Mouse (Mus musculus) myocyte (in vitro differentiated cells): ENCODE results near the gene Dysf. TPM values are rescaled to one million over a fixed set of nuclear protein-coding genes. Genes with fewer than 3 reads are reported as not detected.

Experiments
- H3K27me3 ChIP-seq: one replicate; pipeline ENCODE4 v1.6.1; 2011; ENCODE audit not compliant: control insufficient read depth, insufficient read depth, insufficient read length
- H3K36me3 ChIP-seq: one replicate; pipeline ENCODE4 v1.6.1; 2011; ENCODE audit not compliant: control insufficient read depth, insufficient read depth
- H3K4me2 ChIP-seq: one replicate; pipeline ENCODE4 v1.6.1; 2011; ENCODE audit warnings: low read depth, control low read depth
- H3K4me3 ChIP-seq: one replicate; pipeline ENCODE4 v1.5.1; 2011; ENCODE audit warnings: mild to moderate bottlenecking, control low read depth, moderate library complexity
- H3K79me2 ChIP-seq: one replicate; pipeline ENCODE4 v1.6.1; 2011; ENCODE audit not compliant: control insufficient read depth, insufficient read depth
- H3ac ChIP-seq: one replicate; pipeline ENCODE4 v1.6.1; 2011; ENCODE audit not compliant: control insufficient read depth, insufficient read length
- CEBPB ChIP-seq: IDR thresholded peaks from 2 replicates; pipeline ENCODE4 v1.6.1; 2011; ENCODE audit warnings: mild to moderate bottlenecking, moderate library complexity; ENCODE audit not compliant: poor library complexity, insufficient read depth, severe bottlenecking
- E2F4 ChIP-seq: IDR thresholded peaks from one replicate; pipeline ENCODE4 v1.6.1; 2011; ENCODE audit warnings: mild to moderate bottlenecking, control low read depth, moderate library complexity; ENCODE audit not compliant: insufficient read depth
- MAX ChIP-seq: IDR thresholded peaks from one replicate; pipeline ENCODE4 v1.6.1; 2011; ENCODE audit warnings: low read depth, mild to moderate bottlenecking, control low read depth
- MYOD1 ChIP-seq, 3 experiments: IDR thresholded peaks; one replicate each; pipeline ENCODE4 v1.6.1; 2011; ENCODE audit warnings: control low read depth in 2 of 3, low read depth in 2 of 3, mild to moderate bottlenecking in 2 of 3, moderate library complexity in 1 of 3; ENCODE audit not compliant: insufficient read length in 2 of 3, control insufficient read depth in 1 of 3
- MYOG ChIP-seq, 3 experiments: IDR thresholded peaks; one replicate each; pipeline ENCODE4 v1.6.1; 2011; ENCODE audit warnings: control low read depth in 2 of 3, low read depth in 2 of 3, mild to moderate bottlenecking in 2 of 3; ENCODE audit not compliant: insufficient read length in 2 of 3, control insufficient read depth in 1 of 3, insufficient read depth in 1 of 3
- POLR2A ChIP-seq: IDR thresholded peaks from one replicate; pipeline ENCODE4 v1.6.1; 2011; ENCODE audit warnings: low read depth, mild to moderate bottlenecking, control low read depth, moderate library complexity; ENCODE audit not compliant: insufficient read length
- POLR2AphosphoS2 ChIP-seq: IDR thresholded peaks from one replicate; pipeline ENCODE4 v1.6.1; 2011; ENCODE audit warnings: low read depth, control low read depth; ENCODE audit not compliant: insufficient read length
- REST ChIP-seq: IDR thresholded peaks from one replicate; pipeline ENCODE4 v1.6.1; 2011; ENCODE audit warnings: mild to moderate bottlenecking, control low read depth, moderate library complexity; ENCODE audit not compliant: insufficient read depth, insufficient read length
- SRF ChIP-seq: IDR thresholded peaks from one replicate; pipeline ENCODE4 v1.6.1; 2011; ENCODE audit warnings: low read depth; ENCODE audit not compliant: control insufficient read depth, insufficient read length
- TCF12 ChIP-seq: IDR thresholded peaks from one replicate; pipeline ENCODE4 v1.6.1; 2011; ENCODE audit warnings: mild to moderate bottlenecking, control low read depth; ENCODE audit not compliant: poor library complexity, insufficient read depth, severe bottlenecking
- TCF3 ChIP-seq: IDR thresholded peaks from one replicate; pipeline ENCODE4 v1.6.1; 2011; ENCODE audit warnings: low read depth, control low read depth; ENCODE audit not compliant: insufficient read length
- USF1 ChIP-seq: IDR thresholded peaks from one replicate; pipeline ENCODE4 v1.6.1; 2011; ENCODE audit warnings: low read depth, mild to moderate bottlenecking, control low read depth, moderate library complexity
- polyA plus RNA-seq: library from polyadenylated mRNA; unstranded; fragments of >200 nt; fragmentation: generic; extraction: Trizol; gene quantifications from one replicate; pipeline ENCODE4 v1.2.1, GENCODE M21; 2012; ENCODE audit warnings: missing spikeins

Gene Dysf
- polyA plus RNA-seq, 1 experiment, result 35.5 TPM

DNA sequence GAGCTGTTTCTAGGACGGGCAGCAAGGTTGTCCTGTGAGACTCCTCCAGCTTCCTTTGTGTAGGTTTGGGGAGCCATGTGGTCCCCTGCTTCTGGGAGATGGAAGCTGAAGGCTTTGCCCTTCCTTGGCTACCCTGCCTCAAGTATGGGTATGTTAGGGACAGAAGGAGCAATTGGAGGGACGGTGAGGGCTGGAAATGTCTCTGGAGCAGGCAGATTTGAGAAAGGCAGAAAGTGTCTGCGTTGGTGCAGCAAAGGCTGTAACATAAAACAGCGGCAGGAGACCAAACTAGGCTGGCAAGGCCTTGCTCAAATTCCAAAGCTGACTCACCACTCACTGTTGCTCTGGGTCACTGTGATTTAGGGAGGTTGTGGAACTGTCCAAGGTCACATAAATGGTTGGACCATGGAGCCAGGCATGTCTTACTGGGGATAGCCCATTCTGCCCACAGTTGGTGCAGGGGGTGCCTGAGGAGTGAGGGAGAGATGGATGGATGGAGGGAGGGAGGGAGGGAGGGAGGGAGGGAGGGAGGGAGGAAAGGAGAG lies 148.2 kb downstream of the Dysf start:
- H3K27me3 ChIP-seq, result no peaks in the 10 kb centered on the region
- no peak overlapping the region for H3K4me3 ChIP-seq

DNA sequence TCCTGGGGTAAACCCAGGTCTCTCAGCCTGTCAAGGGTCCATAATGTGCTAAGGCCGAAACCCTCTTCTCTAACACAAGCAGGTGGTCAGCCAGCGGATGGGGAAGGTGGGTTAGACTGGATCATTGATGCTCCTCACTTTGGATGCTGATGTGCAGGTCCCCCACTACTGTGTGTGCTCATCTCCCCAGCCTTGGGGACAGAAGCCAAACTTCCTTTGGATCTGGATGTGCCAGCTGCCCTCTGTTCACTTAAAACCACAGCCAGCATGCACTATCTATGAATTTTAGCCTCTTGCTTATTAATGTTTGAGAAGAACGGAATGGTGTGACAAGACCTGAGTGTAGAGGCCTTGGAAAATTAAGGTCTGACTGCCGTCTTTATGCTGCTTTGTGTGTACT lies 150.7 kb downstream of the Dysf start:
- Histone ChIP-seq H3K4me3 (no peak overlapping the region), H3K4me2 (no peak overlapping the region), H3ac (no peak overlapping the region), H3K36me3 (no peaks in the 10 kb centered on the region), H3K27me3 (no peaks in the 10 kb centered on the region), H3K79me2 (no peaks in the 10 kb centered on the region)
- no peak for TF ChIP-seq REST
- TF ChIP-seq CEBPB, result no peak
- no peak for TF ChIP-seq E2F4
- TF ChIP-seq USF1, result no peak
- TF ChIP-seq TCF12, result no peak
- TF ChIP-seq POLR2A, result no peak
- no peak for TF ChIP-seq SRF
- no peak for TF ChIP-seq MYOD1 (IDR thresholded peaks at IDR 0.05; ENCODE audit: control insufficient read depth in 1 of 3, insufficient read length in 2 of 3, low read depth in 2 of 3)
- TF ChIP-seq MAX, result no peak
- no peak for TF ChIP-seq MYOG (IDR thresholded peaks at IDR 0.05; ENCODE audit: control insufficient read depth in 1 of 3, insufficient read depth in 1 of 3, insufficient read length in 2 of 3, low read depth in 2 of 3)
- TF ChIP-seq TCF3, result no peak
- no peak for TF ChIP-seq POLR2AphosphoS2

More for the DNA sequence above, 148.2 kb downstream of the Dysf start:
- Histone ChIP-seq H3K4me2 (no peak overlapping the region), H3ac (no peak overlapping the region), H3K36me3 (no peaks in the 10 kb centered on the region), H3K79me2 (no peaks in the 10 kb centered on the region)
- TF ChIP-seq POLR2AphosphoS2 (no peak), REST (peak; percentile 68), MYOD1 (IDR thresholded peaks at IDR 0.05; ENCODE audit: control insufficient read depth in 1 of 3, insufficient read length in 2 of 3, low read depth in 2 of 3) (no peak), POLR2A (no peak)

DNA sequence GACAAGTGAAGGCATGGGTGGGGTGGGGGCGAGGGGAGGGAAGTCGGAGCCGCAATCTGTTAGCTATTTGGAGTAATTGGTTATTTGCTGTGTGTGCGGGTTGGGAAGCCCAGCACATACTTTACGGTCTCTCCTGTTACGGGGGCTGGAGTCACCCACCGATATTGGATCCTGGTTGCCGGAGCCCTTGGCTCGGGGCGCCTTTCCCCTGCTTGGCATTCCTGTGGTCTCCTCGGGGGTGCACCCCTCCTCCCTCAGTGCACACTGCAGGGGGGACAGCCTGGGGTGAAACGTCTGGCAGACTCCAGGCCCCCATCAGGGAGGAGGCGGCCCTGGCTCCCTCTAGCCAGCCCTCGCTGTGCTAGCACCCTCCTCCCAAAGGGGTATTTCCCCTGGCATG lies 159.2 kb downstream of the Dysf start:
- Histone ChIP-seq H3ac (no peak overlapping the region), H3K79me2 (no peaks in the 10 kb centered on the region), H3K27me3 (no peaks in the 10 kb centered on the region), H3K36me3 (no peaks in the 10 kb centered on the region), H3K4me2 (no peak overlapping the region), H3K4me3 (no peak overlapping the region)
- TF ChIP-seq REST (no peak), POLR2A (no peak), POLR2AphosphoS2 (no peak), MAX (no peak), E2F4 (no peak), CEBPB (no peak), TCF12 (no peak), USF1 (no peak), SRF (no peak), MYOD1 (IDR thresholded peaks at IDR 0.05; ENCODE audit: control insufficient read depth in 1 of 3, insufficient read length in 2 of 3, low read depth in 2 of 3) (no peak), TCF3 (no peak), MYOG (IDR thresholded peaks at IDR 0.05; ENCODE audit: control insufficient read depth in 1 of 3, insufficient read depth in 1 of 3, insufficient read length in 2 of 3, low read depth in 2 of 3) (no peak)

DNA sequence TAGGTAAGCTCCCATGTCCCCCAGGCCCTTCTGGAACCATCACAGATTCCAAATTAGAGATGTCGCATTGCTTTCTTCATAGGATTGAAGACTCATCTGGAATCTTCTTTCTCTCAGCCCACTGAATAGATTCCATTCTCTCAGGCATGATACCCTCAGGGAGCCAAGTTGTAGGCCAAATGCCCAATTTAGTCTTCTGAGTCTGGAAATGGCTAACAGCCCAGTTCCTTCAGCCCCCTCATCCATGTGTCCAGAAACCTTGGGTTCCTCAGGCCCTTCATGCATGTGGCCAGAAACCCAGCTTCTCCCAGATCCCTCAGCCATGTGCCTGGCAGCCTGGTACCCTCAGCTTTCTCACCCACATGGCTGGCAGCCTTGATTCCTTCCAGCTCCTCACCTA lies 160.2 kb downstream of the Dysf start:
- no peak overlapping the region for H3K4me3 ChIP-seq
- no peaks in the 10 kb centered on the region for H3K36me3 ChIP-seq
- H3K4me2 ChIP-seq, result no peak overlapping the region
- no peak overlapping the region for H3ac ChIP-seq
- H3K27me3 ChIP-seq, result no peaks in the 10 kb centered on the region
- TF ChIP-seq MYOD1 (IDR thresholded peaks at IDR 0.05; ENCODE audit: control insufficient read depth in 1 of 3, insufficient read length in 2 of 3, low read depth in 2 of 3), result no peak
- TF ChIP-seq E2F4, result no peak
- TF ChIP-seq POLR2A, result no peak
- no peak for TF ChIP-seq MYOG (IDR thresholded peaks at IDR 0.05; ENCODE audit: control insufficient read depth in 1 of 3, insufficient read depth in 1 of 3, insufficient read length in 2 of 3, low read depth in 2 of 3)
- no peak for TF ChIP-seq CEBPB
- no peak for TF ChIP-seq TCF3
- TF ChIP-seq MAX, result no peak
- no peak for TF ChIP-seq USF1
- no peak for TF ChIP-seq SRF
- TF ChIP-seq REST, result no peak
- no peak for TF ChIP-seq POLR2AphosphoS2
- TF ChIP-seq TCF12, result no peak
- H3K79me2 ChIP-seq, result no peaks in the 10 kb centered on the region

DNA sequence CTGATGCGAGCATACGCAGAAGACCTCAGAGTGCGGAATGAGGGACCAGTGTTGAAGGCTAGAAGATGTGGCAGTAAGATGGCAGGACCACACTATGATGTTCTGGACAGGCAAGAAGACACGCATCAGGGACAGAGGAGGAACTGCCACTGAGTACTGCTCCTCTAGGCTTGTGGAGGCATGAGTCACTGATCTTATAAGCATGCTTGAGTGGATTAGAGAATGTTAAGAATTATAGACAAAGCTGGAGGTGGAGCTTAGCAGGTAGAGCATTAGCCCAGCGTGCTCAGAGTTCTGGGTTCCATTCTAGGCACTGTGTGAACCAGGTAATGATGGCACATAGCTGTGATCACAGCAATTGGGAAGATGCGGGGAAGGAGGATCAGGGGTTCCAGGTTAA lies 165.2 kb downstream of the Dysf start:
- TF ChIP-seq TCF3, result no peak
- no peak for TF ChIP-seq POLR2AphosphoS2
- no peak for TF ChIP-seq SRF
- no peak for TF ChIP-seq USF1
- TF ChIP-seq E2F4, result no peak
- no peak for TF ChIP-seq CEBPB
- Histone ChIP-seq H3K79me2 (no peaks in the 10 kb centered on the region), H3K36me3 (no peaks in the 10 kb centered on the region), H3K27me3 (no peaks in the 10 kb centered on the region), H3ac (no peak overlapping the region), H3K4me3 (no peak overlapping the region), H3K4me2 (no peak overlapping the region)
